Mouse (Mus musculus) forebrain, embryonic 10.5 days (tissue): ENCODE data around the gene Whrn. TPM values are rescaled to one million over a fixed set of nuclear protein-coding genes. Genes with fewer than 3 reads are reported as not detected.

Experiments used
- DNase-seq: peaks from one replicate; pipeline ENCODE4 v3.0.0-alpha.2; 2017; ENCODE audit warnings: low spot score; ENCODE audit errors: extremely low spot score
- H3K27ac ChIP-seq: fragments of 300-500 bp; sonication (generic); 2 replicates; pipeline ENCODE4 v1.5.1; 2016; ENCODE audit warnings: mild to moderate bottlenecking
- H3K27me3 ChIP-seq: fragments of 300-500 bp; sonication (generic); 2 replicates; pipeline ENCODE4 v1.6.1; 2016; ENCODE audit warnings: mild to moderate bottlenecking; ENCODE audit not compliant: poor library complexity, severe bottlenecking
- H3K36me3 ChIP-seq: fragments of 300-500 bp; sonication (generic); replicated peaks from 2 replicates; pipeline ENCODE4 v1.6.1; 2016; ENCODE audit warnings: mild to moderate bottlenecking, moderate library complexity
- H3K4me1 ChIP-seq: fragments of 300-500 bp; sonication (generic); 2 replicates; pipeline ENCODE4 v1.6.1; 2016
- H3K4me3 ChIP-seq: fragments of 300-500 bp; sonication (generic); 2 replicates; pipeline ENCODE4 v1.5.1; 2016; ENCODE audit warnings: mild to moderate bottlenecking, moderate library complexity
- H3K9me3 ChIP-seq: fragments of 300-500 bp; sonication (generic); 2 replicates; pipeline ENCODE4 v1.6.1; 2016; ENCODE audit warnings: mild to moderate bottlenecking, moderate library complexity
- WGBS: fragments of 180-500 bp; shearing (Covaris S2); methylation state at CpG from one replicate; pipeline ENCODE4 v1.1.7; 2016; 5-methylcytosine and 5-hydroxymethylcytosine counted together
- polyA plus RNA-seq: library from polyadenylated mRNA; unstranded; fragments of >200 nt; fragmentation: Nextera tagmentation; extraction: Ambion mirVana; gene quantifications from 2 replicates; pipeline ENCODE4 v1.2.1, GENCODE M21; 2016

The Whrn gene
- polyA plus RNA-seq, 1 experiment from 2014 or later: 5.1 TPM

GRCm38 (mm10) chr4:63460876-63461525 is 34.8 kb downstream of the Whrn start:
- Histone ChIP-seq H3K4me1 (peaks cover 53% of the 10 kb centered on the region), H3K4me3 (no peak overlapping the region), H3K36me3 (peaks cover 5% of the 10 kb centered on the region), H3K9me3 (no peaks in the 10 kb centered on the region), H3K27me3 (peaks cover 85% of the 10 kb centered on the region), H3K27ac (peak overlapping the region; percentile 1; the same call in 1 of the 2 replicates)
- no peak for DNase-seq
- 69% methylated on average over 7 of the region's 7 CpGs for WGBS

- peak; percentile 47 for DNase-seq
- H3K27ac ChIP-seq: peak overlapping the region; percentile 78
- H3K36me3 ChIP-seq: peaks cover 5% of the 10 kb centered on the region
- H3K4me3 ChIP-seq: peak overlapping the region; percentile 35
- peaks cover 52% of the 10 kb centered on the region for H3K4me1 ChIP-seq
- peaks cover 88% of the 10 kb centered on the region for H3K27me3 ChIP-seq
- WGBS: 9% methylated on average over 16 of the region's 16 CpGs
- no peaks in the 10 kb centered on the region for H3K9me3 ChIP-seq
These were observed 36.5 kb downstream of the Whrn start for GRCm38 (mm10) chr4:63459141-63459789.

- no peak overlapping the region for H3K4me3 ChIP-seq
- peaks cover 5% of the 10 kb centered on the region; the same call in 1 of the 2 replicates for H3K36me3 ChIP-seq
- H3K9me3 ChIP-seq: no peaks in the 10 kb centered on the region
- peaks cover 60% of the 10 kb centered on the region for H3K4me1 ChIP-seq
- WGBS: 44% methylated on average over 5 of the region's 5 CpGs
- H3K27me3 ChIP-seq: peaks cover 76% of the 10 kb centered on the region
- no peak overlapping the region for H3K27ac ChIP-seq
- no peak for DNase-seq
These were observed 39.2 kb downstream of the Whrn start for GRCm38 (mm10) chr4:63456547-63456946.

- Histone ChIP-seq H3K27ac (no peak overlapping the region), H3K27me3 (peaks cover 58% of the 10 kb centered on the region), H3K36me3 (peaks cover 15% of the 10 kb centered on the region), H3K9me3 (peaks cover 8% of the 10 kb centered on the region; the same call in 1 of the 2 replicates), H3K4me1 (peaks cover 35% of the 10 kb centered on the region), H3K4me3 (no peak overlapping the region)
- no peak for DNase-seq
- 84% methylated on average over 6 of the region's 6 CpGs for WGBS
These were observed 41.8 kb downstream of the Whrn start for GRCm38 (mm10) chr4:63453939-63454513.

GRCm38 (mm10) chr4:63452555-63452954 is 43.2 kb downstream of the Whrn start:
- H3K27me3 ChIP-seq: peaks cover 48% of the 10 kb centered on the region
- peaks cover 19% of the 10 kb centered on the region for H3K36me3 ChIP-seq
- WGBS: 69% methylated on average over 3 of the region's 3 CpGs
- DNase-seq: no peak
- no peak overlapping the region for H3K4me3 ChIP-seq
- peaks cover 8% of the 10 kb centered on the region; the same call in 1 of the 2 replicates for H3K9me3 ChIP-seq
- H3K4me1 ChIP-seq: peaks cover 22% of the 10 kb centered on the region
- H3K27ac ChIP-seq: no peak overlapping the region

GRCm38 (mm10) chr4:63450551-63450950 is 45.2 kb downstream of the Whrn start:
- WGBS: 88% methylated on average over 5 of the region's 5 CpGs
- H3K27me3 ChIP-seq: peaks cover 28% of the 10 kb centered on the region
- H3K36me3 ChIP-seq: peaks cover 29% of the 10 kb centered on the region
- peaks cover 13% of the 10 kb centered on the region; the same call in 1 of the 2 replicates for H3K9me3 ChIP-seq
- H3K27ac ChIP-seq: no peak overlapping the region
- H3K4me1 ChIP-seq: peaks cover 13% of the 10 kb centered on the region
- no peak overlapping the region for H3K4me3 ChIP-seq
- no peak for DNase-seq

- peaks cover 32% of the 10 kb centered on the region for H3K36me3 ChIP-seq
- no peaks in the 10 kb centered on the region for H3K27me3 ChIP-seq
- peaks cover 15% of the 10 kb centered on the region; the same call in 1 of the 2 replicates for H3K9me3 ChIP-seq
- DNase-seq: no peak
- 91% methylated on average over 10 of the region's 10 CpGs for WGBS
- H3K4me3 ChIP-seq: no peak overlapping the region
- no peak overlapping the region for H3K27ac ChIP-seq
- no peaks in the 10 kb centered on the region for H3K4me1 ChIP-seq
These were observed 51.3 kb downstream of the Whrn start for GRCm38 (mm10) chr4:63444362-63445066.

GRCm38 (mm10) chr4:63443101-63443500 is 52.7 kb downstream of the Whrn start:
- no peak for DNase-seq
- Histone ChIP-seq H3K4me1 (no peaks in the 10 kb centered on the region), H3K27me3 (no peaks in the 10 kb centered on the region), H3K27ac (no peak overlapping the region), H3K4me3 (no peak overlapping the region), H3K36me3 (peaks cover 30% of the 10 kb centered on the region), H3K9me3 (peaks cover 11% of the 10 kb centered on the region; the same call in 1 of the 2 replicates)
- WGBS: 95% methylated on average over 2 of the region's 2 CpGs

GRCm38 (mm10) chr4:63441616-63442015 is 54.2 kb downstream of the Whrn start:
- DNase-seq: no peak
- no peak overlapping the region for H3K4me3 ChIP-seq
- 91% methylated on average over 7 of the region's 7 CpGs for WGBS
- H3K4me1 ChIP-seq: no peaks in the 10 kb centered on the region
- no peak overlapping the region for H3K27ac ChIP-seq
- peaks cover 11% of the 10 kb centered on the region; the same call in 1 of the 2 replicates for H3K9me3 ChIP-seq
- peaks cover 27% of the 10 kb centered on the region for H3K36me3 ChIP-seq
- H3K27me3 ChIP-seq: no peaks in the 10 kb centered on the region

- Histone ChIP-seq H3K4me1 (peaks cover 10% of the 10 kb centered on the region), H3K4me3 (no peak overlapping the region), H3K27ac (no peak overlapping the region), H3K27me3 (no peaks in the 10 kb centered on the region), H3K36me3 (peaks cover 19% of the 10 kb centered on the region), H3K9me3 (peaks cover 7% of the 10 kb centered on the region; the same call in 1 of the 2 replicates)
- WGBS: 85% methylated on average over 7 of the region's 7 CpGs
- no peak for DNase-seq
These were observed 55.5 kb downstream of the Whrn start for GRCm38 (mm10) chr4:63440262-63440661.

- 89% methylated on average over 5 of the region's 5 CpGs for WGBS
These were observed 57.8 kb downstream of the Whrn start for GRCm38 (mm10) chr4:63437968-63438367.

GRCm38 (mm10) chr4:63437119-63437815 is 58.5 kb downstream of the Whrn start:
- Histone ChIP-seq H3K4me1 (peaks cover 10% of the 10 kb centered on the region), H3K36me3 (peaks cover 34% of the 10 kb centered on the region), H3K4me3 (no peak overlapping the region), H3K9me3 (no peaks in the 10 kb centered on the region; the same call in 1 of the 2 replicates), H3K27me3 (no peaks in the 10 kb centered on the region), H3K27ac (no peak overlapping the region)
- WGBS: 89% methylated on average over 16 of the region's 16 CpGs
- DNase-seq: no peak

More at GRCm38 (mm10) chr4:63437968-63438367, 57.8 kb downstream of the Whrn start:
- no peak overlapping the region for H3K27ac ChIP-seq
- H3K4me3 ChIP-seq: no peak overlapping the region
- peaks cover 6% of the 10 kb centered on the region; the same call in 1 of the 2 replicates for H3K9me3 ChIP-seq
- no peaks in the 10 kb centered on the region for H3K27me3 ChIP-seq
- peaks cover 10% of the 10 kb centered on the region for H3K4me1 ChIP-seq
- peaks cover 35% of the 10 kb centered on the region for H3K36me3 ChIP-seq
- DNase-seq: no peak
